Mouse (Mus musculus): ENCODE measurements around the gene Fam76a. TPM values are rescaled to one million over a fixed set of nuclear protein-coding genes. Genes with fewer than 3 reads are reported as not detected.

Fam76a gene
- polyA plus RNA-seq, 1 experiment from 2014 or later, result 32.1 TPM

GRCm38 (mm10) chr4:132912156-132912555 lies 10.2 kb downstream of the Fam76a start:
- H3K9ac ChIP-seq (replicated peaks), result no peak overlapping the region
- 88% methylated on average over 6 of the region's 6 CpGs for WGBS
- no peak overlapping the region for H3K27ac ChIP-seq (replicated peaks)
- H3K9me3 ChIP-seq, result no peaks in the 10 kb centered on the region
- peaks cover 79% of the 10 kb centered on the region for H3K36me3 ChIP-seq
- no peak overlapping the region for H3K4me3 ChIP-seq
- no peak overlapping the region for H3K4me2 ChIP-seq (replicated peaks)
- no peaks in the 10 kb centered on the region for H3K27me3 ChIP-seq
- ATAC-seq (ENCODE audit: low FRiP score, low read depth), result no peak
- no peaks in the 10 kb centered on the region for H3K4me1 ChIP-seq

GRCm38 (mm10) chr4:132905843-132906360 lies 16.5 kb downstream of the Fam76a start:
- peaks cover 69% of the 10 kb centered on the region for H3K36me3 ChIP-seq

GRCm38 (mm10) chr4:132904765-132905309 lies 17.5 kb downstream of the Fam76a start:
- Histone ChIP-seq H3K9ac (replicated peaks) (no peak overlapping the region), H3K27me3 (no peaks in the 10 kb centered on the region), H3K36me3 (peaks cover 67% of the 10 kb centered on the region), H3K4me2 (replicated peaks) (no peak overlapping the region), H3K4me3 (no peak overlapping the region), H3K27ac (replicated peaks) (no peak overlapping the region), H3K9me3 (no peaks in the 10 kb centered on the region), H3K4me1 (no peaks in the 10 kb centered on the region)
- 85% methylated on average over 9 of the region's 9 CpGs for WGBS
- no peak for ATAC-seq (ENCODE audit: low FRiP score, low read depth)

More at GRCm38 (mm10) chr4:132905843-132906360, 16.5 kb downstream of the Fam76a start:
- H3K4me3 ChIP-seq, result no peak overlapping the region
- no peaks in the 10 kb centered on the region for H3K9me3 ChIP-seq
- 92% methylated on average over 5 of the region's 5 CpGs for WGBS
- no peak overlapping the region for H3K9ac ChIP-seq (replicated peaks)
- no peaks in the 10 kb centered on the region for H3K4me1 ChIP-seq
- no peak for ATAC-seq (ENCODE audit: low FRiP score, low read depth)
- no peak overlapping the region for H3K27ac ChIP-seq (replicated peaks)
- no peak overlapping the region for H3K4me2 ChIP-seq (replicated peaks)
- H3K27me3 ChIP-seq, result no peaks in the 10 kb centered on the region

GRCm38 (mm10) chr4:132904071-132904470 lies 18.3 kb downstream of the Fam76a start:
- Histone ChIP-seq H3K9me3 (no peaks in the 10 kb centered on the region), H3K36me3 (peaks cover 63% of the 10 kb centered on the region), H3K27me3 (no peaks in the 10 kb centered on the region), H3K4me2 (replicated peaks) (no peak overlapping the region), H3K4me3 (no peak overlapping the region), H3K4me1 (no peaks in the 10 kb centered on the region), H3K9ac (replicated peaks) (no peak overlapping the region), H3K27ac (replicated peaks) (no peak overlapping the region)
- WGBS, result 96% methylated on average over 2 of the region's 2 CpGs
- no peak for ATAC-seq (ENCODE audit: low FRiP score, low read depth)

- H3K9ac ChIP-seq (replicated peaks), result no peak overlapping the region
- H3K9me3 ChIP-seq, result no peaks in the 10 kb centered on the region
- peaks cover 5% of the 10 kb centered on the region; the same call in 1 of the 2 replicates for H3K4me1 ChIP-seq
- H3K4me3 ChIP-seq, result no peak overlapping the region
- peaks cover 6% of the 10 kb centered on the region; the same call in 1 of the 2 replicates for H3K27me3 ChIP-seq
- 88% methylated on average over 9 of the region's 9 CpGs for WGBS
- no peak for ATAC-seq (ENCODE audit: low FRiP score, low read depth)
- peaks cover 31% of the 10 kb centered on the region for H3K36me3 ChIP-seq
- no peak overlapping the region for H3K27ac ChIP-seq (replicated peaks)
- no peak overlapping the region for H3K4me2 ChIP-seq (replicated peaks)
Measured at GRCm38 (mm10) chr4:132898197-132898596, 24.2 kb downstream of the Fam76a start.

- Histone ChIP-seq H3K4me3 (no peak overlapping the region), H3K27me3 (peaks cover 6% of the 10 kb centered on the region; the same call in 1 of the 2 replicates), H3K36me3 (no peaks in the 10 kb centered on the region), H3K4me2 (replicated peaks) (0 out of 2 replicates have a peak overlapping the region, but pooled peaks have one; percentile 9), H3K27ac (replicated peaks) (peak overlapping the region; percentile 42; the same call in 1 of the 2 replicates), H3K9ac (replicated peaks) (no peak overlapping the region), H3K4me1 (peaks cover 5% of the 10 kb centered on the region; the same call in 1 of the 2 replicates), H3K9me3 (no peaks in the 10 kb centered on the region)
- 7% methylated on average over 7 of the region's 7 CpGs for WGBS
- no peak for ATAC-seq (ENCODE audit: low FRiP score, low read depth)
Measured at GRCm38 (mm10) chr4:132894402-132894801, 28.0 kb downstream of the Fam76a start.

- no peaks in the 10 kb centered on the region for H3K9me3 ChIP-seq
- no peaks in the 10 kb centered on the region for H3K27me3 ChIP-seq
- H3K4me2 ChIP-seq (replicated peaks), result peak overlapping the region; percentile 85
- H3K9ac ChIP-seq (replicated peaks), result peak overlapping the region; percentile 85
- peak overlapping the region; percentile 89 for H3K4me3 ChIP-seq
- H3K27ac ChIP-seq (replicated peaks), result peak overlapping the region; percentile 81
- 19% methylated on average over 9 of the region's 9 CpGs for WGBS
- H3K36me3 ChIP-seq, result peaks cover 5% of the 10 kb centered on the region; the same call in 1 of the 2 replicates
- ATAC-seq (ENCODE audit: low FRiP score, low read depth), result 0 out of 2 replicates have a peak, but pooled peaks have one; percentile 16
- H3K4me1 ChIP-seq, result peaks cover 19% of the 10 kb centered on the region
Measured at GRCm38 (mm10) chr4:132884844-132885374, 37.4 kb downstream of the Fam76a start.

GRCm38 (mm10) chr4:132884064-132884843 lies 38.1 kb downstream of the Fam76a start, which contains the start of gene Stx12:
TSS of gene Stx12 (minus strand) at chr4:132884509.
- peak; percentile 96 for ATAC-seq (ENCODE audit: low FRiP score, low read depth)

GRCm38 (mm10) chr4:132883561-132884063 lies 38.7 kb downstream of the Fam76a start:
- H3K36me3 ChIP-seq, result peaks cover 5% of the 10 kb centered on the region; the same call in 1 of the 2 replicates
- peaks cover 19% of the 10 kb centered on the region for H3K4me1 ChIP-seq
- H3K9ac ChIP-seq (replicated peaks), result peak overlapping the region; percentile 85
- peak overlapping the region; percentile 85 for H3K4me2 ChIP-seq (replicated peaks)
- ATAC-seq (ENCODE audit: low FRiP score, low read depth), result no peak
- peak overlapping the region; percentile 81 for H3K27ac ChIP-seq (replicated peaks)
- no peaks in the 10 kb centered on the region for H3K27me3 ChIP-seq
- WGBS, result 6% methylated on average over 21 of the region's 21 CpGs
- no peaks in the 10 kb centered on the region for H3K9me3 ChIP-seq
- H3K4me3 ChIP-seq, result peak overlapping the region; percentile 89

More at GRCm38 (mm10) chr4:132884064-132884843, 38.1 kb downstream of the Fam76a start, which contains the start of gene Stx12:
- WGBS, result under 1% methylated on average over 72 of the region's 72 CpGs
- peak within 1 kb of the TSS; percentile 85 for H3K9ac ChIP-seq (replicated peaks)
- no peaks in the 10 kb centered on the region for H3K9me3 ChIP-seq
- peaks cover 5% of the 10 kb centered on the region; the same call in 1 of the 2 replicates for H3K36me3 ChIP-seq
- H3K4me3 ChIP-seq, result peak within 1 kb of the TSS; percentile 89
- peak within 1 kb of the TSS; percentile 85 for H3K4me2 ChIP-seq (replicated peaks)
- no peaks in the 10 kb centered on the region for H3K27me3 ChIP-seq
- H3K27ac ChIP-seq (replicated peaks), result peak within 1 kb of the TSS; percentile 81
- H3K4me1 ChIP-seq, result peaks cover 19% of the 10 kb centered on the region

GRCm38 (mm10) chr4:132874363-132875097 lies 47.8 kb downstream of the Fam76a start:
- H3K4me3 ChIP-seq, result no peak overlapping the region
- H3K27me3 ChIP-seq, result no peaks in the 10 kb centered on the region
- 96% methylated on average over 7 of the region's 7 CpGs for WGBS
- no peak overlapping the region for H3K4me2 ChIP-seq (replicated peaks)
- no peak overlapping the region for H3K27ac ChIP-seq (replicated peaks)
- no peaks in the 10 kb centered on the region for H3K9me3 ChIP-seq
- H3K9ac ChIP-seq (replicated peaks), result no peak overlapping the region
- peaks cover 29% of the 10 kb centered on the region for H3K36me3 ChIP-seq
- no peaks in the 10 kb centered on the region for H3K4me1 ChIP-seq
- no peak for ATAC-seq (ENCODE audit: low FRiP score, low read depth)
